Mouse (Mus musculus) ES-E14 (cell line): ENCODE data around the gene Pigx. TPM values are rescaled to one million over a fixed set of nuclear protein-coding genes. Genes with fewer than 3 reads are reported as not detected.

Source experiments
- DNase-seq: peaks from one replicate; pipeline ENCODE4 v3.0.0-alpha.2; 2013; ENCODE audit warnings: low read depth, low spot score
- H3K27ac ChIP-seq: 2 replicates; pipeline ENCODE4 v1.5.1; 2012; ENCODE audit warnings: low read depth, mild to moderate bottlenecking, low read length, moderate library complexity, mixed read lengths; ENCODE audit not compliant: poor library complexity, insufficient read depth, severe bottlenecking
- H3K36me3 ChIP-seq: 2 replicates; pipeline ENCODE4 v1.6.1; 2012; ENCODE audit warnings: mild to moderate bottlenecking, low read length, moderate library complexity, mixed read lengths; ENCODE audit not compliant: control insufficient read depth, poor library complexity, insufficient read depth, severe bottlenecking
- H3K4me1 ChIP-seq, 2 experiments: fragments of 150-350 bp in 1 of 2; sonication (generic) in 1 of 2; 2 replicates each; pipeline ENCODE4 v1.6.1; 2012; ENCODE audit warnings: low read length in 2 of 2, mild to moderate bottlenecking in 1 of 2, mixed read lengths in 1 of 2; ENCODE audit not compliant: control insufficient read depth in 2 of 2, insufficient read depth in 2 of 2, poor library complexity in 1 of 2
- H3K4me3 ChIP-seq, 2 experiments: fragments of 150-350 bp in 1 of 2; sonication (generic) in 1 of 2; 2 replicates each; pipeline ENCODE4 v1.5.1; 2012; ENCODE audit warnings: low read length in 2 of 2, low read depth in 1 of 2, mild to moderate bottlenecking in 1 of 2, mixed read lengths in 1 of 2; ENCODE audit not compliant: insufficient read depth in 1 of 2, poor library complexity in 1 of 2, severe bottlenecking in 1 of 2
- H3K9ac ChIP-seq: 2 replicates; pipeline ENCODE4 v1.6.1; 2012; ENCODE audit warnings: low read depth, mild to moderate bottlenecking, low read length, mixed read lengths; ENCODE audit not compliant: poor library complexity, insufficient read depth, severe bottlenecking
- H3K9me3 ChIP-seq: fragments of 150-350 bp; sonication (generic); 2 replicates; pipeline ENCODE4 v1.6.1; 2012; ENCODE audit warnings: low read depth, mild to moderate bottlenecking, low read length; ENCODE audit not compliant: control insufficient read depth, insufficient read depth
- CHD2 ChIP-seq: IDR thresholded peaks from 2 replicates; pipeline ENCODE4 v1.6.1; 2014; ENCODE audit warnings: mild to moderate bottlenecking, low read depth, low read length, inconsistent platforms
- HCFC1 ChIP-seq: IDR thresholded peaks from 2 replicates; pipeline ENCODE4 v1.6.1; 2012; ENCODE audit warnings: low read length, inconsistent platforms, borderline replicate concordance; ENCODE audit not compliant: insufficient read depth
- MAFK ChIP-seq: IDR thresholded peaks from 2 replicates; pipeline ENCODE4 v1.6.1; 2014; ENCODE audit warnings: mild to moderate bottlenecking, low read depth, low read length, inconsistent platforms; ENCODE audit not compliant: insufficient read depth
- ZC3H11A ChIP-seq: IDR thresholded peaks from 2 replicates; pipeline ENCODE4 v1.6.1; 2012; ENCODE audit warnings: low read depth, mild to moderate bottlenecking, inconsistent platforms, low read length, borderline replicate concordance
- ZNF384 ChIP-seq: IDR thresholded peaks from 2 replicates; pipeline ENCODE4 v1.6.1; 2012; ENCODE audit warnings: low read depth, low read length, inconsistent platforms
- in situ Hi-C, 2 experiments: fragments of 600-800 bp; cut with MboI; formaldehyde crosslinking; loops; one replicate each; pipeline ENCODE4 v1.15.1; 2025; ENCODE audit warnings: low sequenced_read_pairs in 2 of 2, inconsistent platforms in 1 of 2; ENCODE audit not compliant: unreplicated experiment in 2 of 2
- total RNA-seq: library from RNA; depleted of rRNA; stranded (reverse); fragments of 300-350 nt; gene quantifications from 2 replicates; pipeline ENCODE4 v1.2.3, GENCODE M21; 2012; rRNA removed

Gene Pigx
- total RNA-seq, result 59.5 and 86.2 TPM in 2 replicates

GRCm38 (mm10) chr16:32099638-32100150 lies at the start of gene Pigx, which contains the start of gene Cep19:
Pigx (minus strand) TSS chr16:32099740.
Cep19 (plus strand) TSS chr16:32099800.
- H3K4me3 ChIP-seq, result peak within 1 kb of the TSS; percentile 77 to 79
- peak within 1 kb of the TSS; percentile 23; the same call in 1 of the 2 replicates for H3K27ac ChIP-seq
- no peak for TF ChIP-seq ZC3H11A
- TF ChIP-seq MAFK, result no peak
- no peak for TF ChIP-seq HCFC1
- TF ChIP-seq CHD2, result no peak
- TF ChIP-seq ZNF384, result no peak
- peaks cover 0 to 3% of the 10 kb centered on the region in 2 experiments; a peak in 1 of 4 replicates for H3K4me1 ChIP-seq
- no peaks in the 10 kb centered on the region for H3K9me3 ChIP-seq
- DNase-seq, result peak; percentile 89
- peaks cover 1% of the 10 kb centered on the region; the same call in 1 of the 2 replicates for H3K36me3 ChIP-seq
- in situ Hi-C loops, result no loop called here
- peak within 1 kb of the TSS; percentile 79 for H3K9ac ChIP-seq

- H3K9me3 ChIP-seq, result no peaks in the 10 kb centered on the region
- in situ Hi-C loops, result no loop called here
- TF ChIP-seq HCFC1 (no peak), ZC3H11A (no peak), CHD2 (no peak), ZNF384 (no peak), MAFK (no peak)
- H3K4me1 ChIP-seq, result 0 out of 4 replicates have a peak, but pooled peaks cover 0 to 3% of the 10 kb centered on the region in 2 experiments
- H3K36me3 ChIP-seq, result no peaks in the 10 kb centered on the region; the same call in 1 of the 2 replicates
- no peak overlapping the region for H3K27ac ChIP-seq
- peak overlapping the region; percentile 62; the same call in 1 of the 2 replicates for H3K9ac ChIP-seq
- DNase-seq, result no peak
- H3K4me3 ChIP-seq, result peak overlapping the region; percentile 27 to 31; a peak in 3 of 4 replicates
Observed at GRCm38 (mm10) chr16:32147589-32148207, 48.2 kb upstream of the Pigx start.

GRCm38 (mm10) chr16:32144592-32144991 lies 45.1 kb upstream of the Pigx start:
- no peak overlapping the region for H3K27ac ChIP-seq
- TF ChIP-seq MAFK (no peak), HCFC1 (no peak), ZC3H11A (no peak), ZNF384 (no peak), CHD2 (no peak)

GRCm38 (mm10) chr16:32143766-32144165 lies 44.2 kb upstream of the Pigx start:
- Histone ChIP-seq H3K4me3 (no peak overlapping the region), H3K27ac (no peak overlapping the region), H3K9me3 (no peaks in the 10 kb centered on the region), H3K9ac (no peak overlapping the region), H3K4me1 (0 out of 4 replicates have a peak, but pooled peaks cover 0 to 3% of the 10 kb centered on the region in 2 experiments), H3K36me3 (no peaks in the 10 kb centered on the region; the same call in 1 of the 2 replicates)
- no peak for TF ChIP-seq ZNF384
- TF ChIP-seq HCFC1, result no peak
- TF ChIP-seq MAFK, result no peak
- no peak for TF ChIP-seq ZC3H11A
- TF ChIP-seq CHD2, result no peak
- in situ Hi-C loops, result no loop called here
- no peak for DNase-seq

More at GRCm38 (mm10) chr16:32144592-32144991, 45.1 kb upstream of the Pigx start:
- H3K4me3 ChIP-seq, result no peak overlapping the region
- in situ Hi-C loops, result no loop called here
- no peaks in the 10 kb centered on the region for H3K9me3 ChIP-seq
- H3K36me3 ChIP-seq, result no peaks in the 10 kb centered on the region; the same call in 1 of the 2 replicates
- 0 out of 4 replicates have a peak, but pooled peaks cover 0 to 3% of the 10 kb centered on the region in 2 experiments for H3K4me1 ChIP-seq
- no peak for DNase-seq
- no peak overlapping the region for H3K9ac ChIP-seq
